Mouse (Mus musculus): ENCODE results near the gene Tjp1. TPM values are rescaled to one million over a fixed set of nuclear protein-coding genes. Genes with fewer than 3 reads are reported as not detected.

Gene Tjp1
- total and polyA plus RNA-seq, 2 experiments, result 6.4 to 19.1 TPM

DNA sequence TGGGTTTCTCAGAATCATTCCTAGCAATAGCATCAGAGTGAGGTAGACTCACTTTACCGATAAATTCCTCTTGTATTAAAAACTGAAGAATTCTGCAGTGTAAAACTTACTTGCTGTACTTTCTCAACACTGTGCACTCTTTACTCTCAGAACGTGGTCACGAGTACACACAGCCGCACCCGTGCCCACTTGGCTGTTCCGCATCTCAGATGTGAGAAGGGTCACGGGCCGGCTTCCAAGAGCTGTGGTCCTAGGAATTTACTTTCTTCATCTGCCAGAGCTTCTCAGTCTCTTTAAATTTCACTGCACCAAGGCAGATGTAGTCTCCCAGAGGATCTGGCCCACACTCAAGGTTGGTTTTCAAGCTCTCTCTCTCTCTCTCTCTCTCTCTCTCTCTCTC, 277.9 kb downstream of the Tjp1 start:
- H3K36me3 ChIP-seq (ENCODE audit: control insufficient read depth, insufficient read depth, low read length), result no peaks in the 10 kb centered on the region
- no peak overlapping the region for H3K27ac ChIP-seq (replicated peaks; ENCODE audit: insufficient read depth, low read depth, low read length)
- H3K27me3 ChIP-seq (ENCODE audit: control insufficient read depth, insufficient read depth, low read length), result no peaks in the 10 kb centered on the region
- no peak for TF ChIP-seq POLR2A (IDR thresholded peaks at IDR 0.05; ENCODE audit: extremely low read depth, insufficient read depth, low read length)
- no peak for TF ChIP-seq CTCF (IDR thresholded peaks at IDR 0.05; ENCODE audit: low read depth, low read length)
- H3K4me3 ChIP-seq (ENCODE audit: insufficient read depth, low read depth, low read length), result no peak overlapping the region
- no peaks in the 10 kb centered on the region for H3K4me1 ChIP-seq (ENCODE audit: control insufficient read depth, insufficient read depth, low read length)
- H3K79me2 ChIP-seq (ENCODE audit: control insufficient read depth, insufficient read depth, low read length), result no peaks in the 10 kb centered on the region
- H3K9ac ChIP-seq (ENCODE audit: low read depth, low read length), result no peak overlapping the region
- DNase-seq (ENCODE audit: extremely low read depth, low read depth, low spot score), result no peak
- WGBS, result 93% methylated on average over 8 of the region's 8 CpGs

Other genes starting within 250 kb of the Tjp1 start
- 9.7 and 10.1 TPM in 2 replicates for gene Tarsl2, start 117.1 kb upstream of the Tjp1 start, total RNA-seq (2014; rRNA removed)
- 3.6 and 3.8 TPM in 2 replicates for gene Tarsl2, start 117.1 kb upstream of the Tjp1 start, polyA plus RNA-seq (2012; rRNA removed)
- gene Tm2d3, start 163.4 kb upstream of the Tjp1 start, total RNA-seq (2014; rRNA removed), result 101 and 111 TPM in 2 replicates
- gene Tm2d3, start 163.4 kb upstream of the Tjp1 start, polyA plus RNA-seq (2012; rRNA removed), result 94.3 and 96.5 TPM in 2 replicates

Measured in liver, adult 2 months (tissue).